Mouse (Mus musculus) lung, embryonic 14.5 days (tissue): ENCODE measurements around the gene Rsl24d1. TPM values are rescaled to one million over a fixed set of nuclear protein-coding genes. Genes with fewer than 3 reads are reported as not detected.

Source experiments
- ATAC-seq: fragments of 200-750 bp; cut with Nextera tagmentation; 2 replicates; pipeline ENCODE4 v1.8.0; 2017; ENCODE audit warnings: mild to moderate bottlenecking, moderate TSS enrichment, moderate library complexity; ENCODE audit not compliant: insufficient read depth
- DNase-seq: peaks from one replicate; pipeline ENCODE4 v3.0.0-alpha.2; 2015
- H3K27ac ChIP-seq: fragments of 300-500 bp; sonication (generic); 2 replicates; pipeline ENCODE4 v1.5.1; 2014; ENCODE audit warnings: low read depth, mild to moderate bottlenecking, moderate library complexity
- H3K27me3 ChIP-seq: fragments of 300-500 bp; sonication (generic); 2 replicates; pipeline ENCODE4 v1.6.1; 2014; ENCODE audit warnings: low read length, control low read depth; ENCODE audit not compliant: insufficient read depth
- H3K36me3 ChIP-seq: fragments of 300-500 bp; sonication (generic); 2 replicates; pipeline ENCODE4 v1.6.1; 2014; ENCODE audit warnings: control low read depth; ENCODE audit not compliant: insufficient read depth
- H3K4me1 ChIP-seq: fragments of 300-500 bp; sonication (generic); 2 replicates; pipeline ENCODE4 v1.6.1; 2014; ENCODE audit warnings: antibody characterized with exemption, control low read depth; ENCODE audit not compliant: insufficient read depth
- H3K4me2 ChIP-seq: fragments of 300-500 bp; sonication (generic); 2 replicates; pipeline ENCODE4 v1.6.1; 2014; ENCODE audit warnings: mild to moderate bottlenecking
- H3K4me3 ChIP-seq: fragments of 300-500 bp; sonication (generic); 2 replicates; pipeline ENCODE4 v1.5.1; 2014; ENCODE audit warnings: low read depth, low read length
- H3K9ac ChIP-seq: fragments of 300-500 bp; sonication (generic); 2 replicates; pipeline ENCODE4 v1.6.1; 2014
- H3K9me3 ChIP-seq: fragments of 300-500 bp; sonication (generic); 2 replicates; pipeline ENCODE4 v1.6.1; 2016; ENCODE audit warnings: low read depth, low read length, control low read depth
- CTCF ChIP-seq: IDR thresholded peaks from 2 replicates; pipeline ENCODE4 v1.5.1; 2016; ENCODE audit warnings: antibody characterized with exemption, low read depth
- WGBS: fragments of 180-500 bp; shearing (Covaris S2); extraction: QIAGEN DNeasy Blood & Tissue Kit; methylation state at CpG from one replicate; pipeline ENCODE4 v1.1.7; 2014; 5-methylcytosine and 5-hydroxymethylcytosine counted together
- polyA plus RNA-seq: library from polyadenylated mRNA; unstranded; fragments of >200 nt; fragmentation: Nextera tagmentation; extraction: Ambion mirVana; gene quantifications from 2 replicates; pipeline ENCODE4 v1.2.1, GENCODE M21; 2014

Gene Rsl24d1
- polyA plus RNA-seq, 1 experiment from 2014 or later, result 115 TPM

DNA sequence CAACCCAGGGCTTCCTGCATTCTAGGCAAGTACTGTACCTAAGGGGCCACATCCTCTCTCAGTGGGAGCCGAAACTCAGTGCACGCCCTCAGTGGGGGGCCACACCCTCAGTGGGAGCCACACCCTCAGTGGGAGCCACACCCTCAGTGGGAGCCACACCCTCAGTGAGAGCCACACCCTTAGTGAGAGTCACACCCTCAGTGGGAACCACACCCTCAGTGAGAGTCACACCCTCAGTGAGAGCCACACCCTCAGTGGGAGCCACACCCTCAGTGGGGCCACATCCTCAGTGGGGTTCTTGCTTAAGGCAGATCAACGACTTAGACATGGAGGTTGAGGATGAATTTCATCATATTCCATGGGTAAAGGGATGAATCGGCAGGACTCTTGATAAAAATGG is 44.7 kb downstream of the Rsl24d1 start:
- no peaks in the 10 kb centered on the region for H3K9me3 ChIP-seq
- no peak overlapping the region for H3K9ac ChIP-seq
- H3K4me1 ChIP-seq, result no peaks in the 10 kb centered on the region
- H3K4me3 ChIP-seq, result no peak overlapping the region
- WGBS, result 80% methylated on average over 4 of the region's 4 CpGs
- H3K27me3 ChIP-seq, result no peaks in the 10 kb centered on the region
- ATAC-seq, result no peak
- H3K27ac ChIP-seq, result no peak overlapping the region
- H3K36me3 ChIP-seq, result no peaks in the 10 kb centered on the region
- no peak for TF ChIP-seq CTCF
- no peak overlapping the region for H3K4me2 ChIP-seq
- DNase-seq, result no peak

DNA sequence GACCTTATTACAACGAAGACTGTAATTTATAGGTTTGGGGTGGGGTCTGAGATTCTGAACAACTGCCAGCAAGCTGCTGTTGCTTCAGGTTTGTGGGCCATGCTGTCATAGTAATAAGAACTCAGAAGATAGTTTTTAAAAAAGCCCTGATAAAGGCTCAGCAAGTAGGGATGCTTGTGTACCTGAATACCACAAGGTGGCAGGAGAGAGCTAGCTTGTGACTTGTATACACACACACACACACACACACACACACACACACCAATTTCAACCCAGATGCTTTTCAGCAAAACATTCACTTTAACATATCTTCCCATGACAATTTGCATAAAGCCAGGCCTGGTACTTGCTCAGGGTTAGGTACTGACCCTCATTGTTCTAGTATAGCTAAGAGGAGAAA is 46.0 kb downstream of the Rsl24d1 start:
- DNase-seq (peak; percentile 68), ATAC-seq (no peak)
- TF ChIP-seq CTCF, result peak; percentile 71
- H3K27me3 ChIP-seq, result no peaks in the 10 kb centered on the region
- H3K27ac ChIP-seq, result no peak overlapping the region
- no peaks in the 10 kb centered on the region for H3K4me1 ChIP-seq
- H3K9ac ChIP-seq, result no peak overlapping the region
- no peak overlapping the region for H3K4me3 ChIP-seq
- no peak overlapping the region for H3K4me2 ChIP-seq
- H3K36me3 ChIP-seq, result no peaks in the 10 kb centered on the region
- 38% methylated on average over 1 of the region's 1 CpGs for WGBS
- no peaks in the 10 kb centered on the region for H3K9me3 ChIP-seq

DNA sequence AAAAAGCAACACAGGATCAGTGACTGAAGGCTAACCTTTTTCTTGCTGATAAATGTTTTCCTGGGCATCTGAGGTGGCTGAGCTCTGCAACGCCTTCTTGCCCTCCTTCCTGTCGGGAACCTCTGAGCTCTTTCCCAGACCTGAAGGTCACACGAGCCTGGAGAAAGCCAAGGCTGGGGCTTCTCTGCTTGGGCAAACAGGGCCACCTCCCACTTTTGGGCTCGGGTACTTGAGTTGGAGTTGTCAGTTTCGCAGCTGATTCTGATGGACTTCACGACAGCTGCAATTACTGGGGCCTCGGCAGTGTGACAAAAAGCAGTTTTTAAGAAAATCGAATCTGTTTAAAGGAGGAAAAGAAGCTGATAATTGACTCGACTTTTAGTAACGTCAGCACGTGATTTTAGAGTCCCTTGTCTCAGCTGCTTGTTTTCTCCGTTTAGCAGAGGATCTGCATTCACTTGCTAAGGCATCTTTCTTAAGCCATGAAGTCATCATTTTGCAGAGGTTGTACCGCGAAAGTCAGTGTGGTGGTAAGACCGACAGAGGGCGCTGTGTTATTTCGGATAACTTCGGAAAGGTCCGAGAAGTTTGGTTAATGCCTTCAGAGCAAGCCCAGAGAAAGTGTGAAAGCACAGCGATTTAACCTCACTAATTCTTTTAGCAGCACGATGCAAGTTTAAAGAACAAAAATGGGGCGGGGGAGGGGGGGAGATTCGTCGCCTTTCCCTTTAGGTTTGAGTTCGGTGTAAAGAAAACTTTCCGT is 49.5 kb downstream of the Rsl24d1 start:
- Histone ChIP-seq H3K4me1 (no peaks in the 10 kb centered on the region), H3K4me3 (peak overlapping the region; percentile 23), H3K4me2 (peak overlapping the region; percentile 60), H3K36me3 (no peaks in the 10 kb centered on the region), H3K9ac (no peak overlapping the region; the same call in 1 of the 2 replicates), H3K27ac (no peak overlapping the region), H3K9me3 (no peaks in the 10 kb centered on the region), H3K27me3 (no peaks in the 10 kb centered on the region)
- TF ChIP-seq CTCF, result peak; percentile 89
- DNase-seq (peak; percentile 98), ATAC-seq (peak; percentile 77)
- 16% methylated on average over 26 of the region's 26 CpGs for WGBS

DNA sequence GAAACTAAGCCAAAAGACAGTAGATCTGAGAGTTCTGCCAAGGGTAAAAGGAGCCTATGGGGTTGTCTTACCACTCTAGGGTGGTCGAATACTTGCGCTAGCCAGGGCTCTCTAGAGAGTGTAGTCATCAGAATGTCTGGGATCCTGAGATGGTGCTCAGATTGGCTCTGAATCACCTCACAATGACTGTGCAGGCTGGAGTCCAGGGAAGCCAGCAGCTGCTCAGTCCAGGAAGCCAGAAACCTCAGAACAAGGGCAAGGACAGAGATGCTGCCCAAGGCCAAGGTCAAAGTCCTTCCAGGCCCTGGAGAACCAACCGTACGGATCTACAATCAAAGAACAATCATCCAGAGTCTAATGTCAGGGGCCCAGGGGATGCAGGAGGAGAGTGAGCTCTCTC is 52.4 kb downstream of the Rsl24d1 start:
- Histone ChIP-seq H3K4me2 (no peak overlapping the region), H3K27ac (no peak overlapping the region), H3K4me1 (no peaks in the 10 kb centered on the region), H3K36me3 (no peaks in the 10 kb centered on the region), H3K9me3 (no peaks in the 10 kb centered on the region), H3K4me3 (no peak overlapping the region), H3K27me3 (no peaks in the 10 kb centered on the region), H3K9ac (no peak overlapping the region)
- ATAC-seq (no peak), DNase-seq (no peak)
- WGBS, result 80% methylated on average over 4 of the region's 4 CpGs
- TF ChIP-seq CTCF, result no peak

Other genes with a start within 250 kb of the Rsl24d1 start
- 6.0 and 7.0 TPM in 2 replicates for gene Pygo1, start 187.8 kb upstream of the Rsl24d1 start, polyA plus RNA-seq
- gene Dyx1c1, start 154.6 kb upstream of the Rsl24d1 start, polyA plus RNA-seq, result 1.2 and 1.3 TPM in 2 replicates
- gene Gm44503, start 154.6 kb upstream of the Rsl24d1 start, polyA plus RNA-seq, result not detected in 2 replicates
- gene Ccpg1os, start 128.0 kb upstream of the Rsl24d1 start, polyA plus RNA-seq, result 9.8 and 14.5 TPM in 2 replicates
- 19.4 and 20.6 TPM in 2 replicates for gene Ccpg1, start 128.0 kb upstream of the Rsl24d1 start, polyA plus RNA-seq
- gene Pigb, start 73.0 kb upstream of the Rsl24d1 start, polyA plus RNA-seq, result 16.1 and 16.7 TPM in 2 replicates
- 1.8 and 2.8 TPM in 2 replicates for gene Rab27a, start 68.6 kb upstream of the Rsl24d1 start, polyA plus RNA-seq
- gene Khdc3, start 11.6 kb upstream of the Rsl24d1 start, polyA plus RNA-seq, result not detected in 2 replicates
- not detected in 2 replicates for gene Gm20509, start 11.0 kb upstream of the Rsl24d1 start, polyA plus RNA-seq